Mouse (Mus musculus): ENCODE results near the gene Krt33a.

- no peak for TF ChIP-seq CTCF (IDR thresholded peaks at IDR 0.05; ENCODE audit: low read depth, low read length)
- TF ChIP-seq POLR2AphosphoS5 (IDR thresholded peaks at IDR 0.05; ENCODE audit: insufficient replicate concordance, low read depth, low read length), result no peak
These were observed 30.4 kb upstream of the Krt33a start for GRCm38 (mm10) chr11:100046303-100046866.
